8 mouse cellular contexts compared by ENCODE assay signal in the genomic region with DNA sequence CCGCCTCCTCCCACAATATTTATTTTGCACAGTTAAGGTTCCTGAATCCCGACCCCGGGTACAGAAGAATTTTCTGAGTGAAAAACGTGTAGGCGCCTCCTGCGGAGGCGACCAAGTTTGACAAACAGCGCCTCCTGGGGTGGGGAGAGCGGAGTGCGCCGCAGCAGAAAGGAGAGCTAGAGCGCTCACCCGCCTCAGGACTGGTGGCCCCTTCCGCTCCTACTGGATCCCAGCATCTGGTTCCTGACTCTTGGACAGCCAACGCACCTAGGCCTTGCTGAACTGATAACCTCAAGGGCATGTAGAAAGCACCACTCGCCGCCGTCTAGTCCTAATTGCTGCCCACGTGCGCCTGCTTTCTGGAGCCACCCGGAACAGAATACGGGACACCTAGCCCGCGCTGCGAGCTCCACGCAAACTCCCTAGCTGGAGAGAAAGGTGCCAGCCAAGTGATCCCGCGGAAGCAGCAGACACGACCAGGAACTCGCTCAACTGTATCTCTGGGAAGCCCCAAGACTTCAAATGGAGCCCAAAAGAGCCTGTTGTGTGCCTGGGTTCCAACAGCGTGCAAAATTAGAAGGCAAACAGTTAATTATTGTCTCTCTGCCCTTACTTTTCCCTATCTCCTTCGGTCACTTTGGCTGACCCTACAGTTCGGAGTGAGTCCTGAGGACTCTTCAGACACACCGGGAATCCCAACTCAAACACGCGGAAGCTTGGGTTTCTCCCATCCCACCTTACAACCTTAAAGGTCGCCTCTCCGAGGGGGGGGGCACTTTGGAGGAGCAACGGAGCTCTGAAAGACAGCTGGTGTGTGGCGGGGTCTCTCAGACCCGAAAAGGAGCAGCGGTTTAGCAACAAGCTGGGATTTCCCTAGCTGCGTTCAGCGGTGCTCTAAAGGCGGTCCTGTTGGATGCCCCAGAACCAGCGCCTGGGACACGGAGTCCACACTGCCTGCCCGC. TPM values are rescaled to one million over a fixed set of nuclear protein-coding genes. Genes with fewer than 3 reads are reported as not detected.
DNase-seq lines count a peak whose midpoint lies in the region; ATAC-seq lines count a peak whose summit lies in the region.

No protein-coding gene starts in this region.

- H3K36me3 ChIP-seq in hindbrain, embryonic 12.5 days: no peaks in the 10 kb centered on the region

- peak overlapping the region; percentile 91 for H3K4me3 ChIP-seq in hindbrain, embryonic 12.5 days

- H3K27me3 ChIP-seq in hindbrain, embryonic 12.5 days: peaks cover 76% of the 10 kb centered on the region

- H3K9me3 ChIP-seq in hindbrain, embryonic 12.5 days (replicated peaks): no peaks in the 10 kb centered on the region

- under 1% methylated on average over 48 of the region's 48 CpGs for WGBS in hindbrain, embryonic 12.5 days

- H3K4me1 ChIP-seq in hindbrain, embryonic 12.5 days: peaks cover 78% of the 10 kb centered on the region

- peak; percentile 42 to 63 for DNase-seq in cerebellum, postnatal 14 days
- no peak for DNase-seq in cerebellum, postnatal 36 days
- DNase-seq in urinary bladder, postnatal 14 days (ENCODE audit: low spot score): peak; percentile 51
- no peak for DNase-seq in urinary bladder, adult 2 months (ENCODE audit: low spot score)
- peak; percentile 61 to 69 for DNase-seq in lung, postnatal 4 days
- DNase-seq in testis, postnatal 14 days (ENCODE audit: low spot score): peak; percentile 77
- DNase-seq in adipocyte (ENCODE audit: low spot score): no peak

- H3K9ac ChIP-seq in hindbrain, embryonic 12.5 days: peak overlapping the region; percentile 15; the same call in 1 of the 2 replicates

- H3K4me2 ChIP-seq in hindbrain, embryonic 12.5 days (replicated peaks): peak overlapping the region; percentile 89

- H3K27ac ChIP-seq in hindbrain, embryonic 12.5 days: no peak overlapping the region

- no peak for ATAC-seq in hindbrain, embryonic 12.5 days (ENCODE audit: low FRiP score)

RNA-seq across cellular contexts. Expression of gene Ebf3, which starts 5.0 kb away (rescaled TPM):
- 1.1 and 1.2 TPM in 2 replicates for polyA plus RNA-seq in urinary bladder, adult 2 months (2012; rRNA removed)
- 23.0 and 23.4 TPM in 2 replicates for polyA plus RNA-seq in hindbrain, embryonic 12.5 days (2016; fragmentation: Nextera tagmentation; extraction: Ambion mirVana)

Comparison
In these comparisons a context has a peak if more than half of its experiments do, and no peak if none do; other contexts are left out.
1. DNase-seq: peak in cerebellum, postnatal 14 days (2 of 2), urinary bladder, postnatal 14 days (single experiment), lung, postnatal 4 days (2 of 2) and testis, postnatal 14 days (single experiment); none in cerebellum, postnatal 36 days (0 of 2), urinary bladder, adult 2 months (single experiment) and adipocyte (single experiment).
2. RNA of gene Ebf3, which starts 5.0 kb away (polyA plus RNA-seq): 23.0 to 23.4 TPM in hindbrain, embryonic 12.5 days; 1.1 to 1.2 TPM in urinary bladder, adult 2 months; every median in the first group is over 10 times any median in the second.